Mouse (Mus musculus) monocyte, adult 59 days (primary cell): ENCODE results near the gene Smg9. TPM values are rescaled to one million over a fixed set of nuclear protein-coding genes. Genes with fewer than 3 reads are reported as not detected.

Experiments
- total RNA-seq, 2 experiments: library from RNA; stranded (reverse); gene quantifications; one replicate each; pipeline ENCODE4 v1.2.4; 2023

Gene Smg9
- 10 to 100 TPM; 55.8 to 62.5 TPM for total RNA-seq

GRCm38 (mm10) chr7:24399256-24400081 lies at the start of gene Smg9:
Gene Smg9, plus strand, starts transcription at chr7:24399619.

DNA sequence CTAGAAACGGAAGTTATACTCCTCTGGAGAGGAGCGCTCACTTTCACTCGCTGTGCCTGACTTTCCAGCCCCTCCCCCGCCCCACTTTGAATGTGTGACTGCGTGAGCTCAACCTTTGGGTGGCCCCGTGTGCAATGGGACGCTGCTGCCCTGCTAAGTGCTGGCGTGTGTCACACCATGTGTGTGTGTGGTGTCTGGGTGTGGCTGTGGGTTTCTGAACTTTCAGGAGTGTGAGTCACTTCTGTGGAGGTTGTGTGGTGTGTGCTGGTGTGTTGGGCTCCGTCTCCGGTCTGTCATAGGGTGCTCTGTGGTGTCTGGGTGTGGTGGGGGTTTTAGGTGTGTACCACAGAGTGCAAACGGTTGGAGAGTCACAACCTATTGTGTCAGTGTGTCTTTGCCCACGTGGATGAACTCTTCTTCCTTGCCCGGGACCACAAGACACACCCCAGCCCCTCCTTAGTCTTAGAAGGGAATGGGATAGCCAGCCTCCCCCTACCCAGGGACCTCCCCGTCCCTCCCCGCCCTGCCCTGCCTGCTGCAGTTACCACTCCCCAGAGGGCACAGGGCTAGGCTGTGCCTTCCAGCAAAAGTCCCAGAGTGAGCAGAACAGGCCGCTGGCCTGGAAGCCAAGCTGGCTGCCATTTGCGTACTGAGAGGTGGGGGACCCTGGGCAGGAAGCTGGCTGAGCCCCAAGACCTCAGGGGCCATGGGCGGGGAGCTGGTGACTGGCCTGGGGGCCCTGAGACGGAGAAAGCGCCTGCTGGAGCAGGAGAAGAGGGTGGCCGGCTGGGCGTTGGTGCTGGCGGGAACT lies 29.5 kb upstream of the Smg9 start, which contains the start of gene Kcnn4:
Gene Kcnn4 (plus strand): TSS at position 533 of the 811 bp plus-strand sequence.

DNA sequence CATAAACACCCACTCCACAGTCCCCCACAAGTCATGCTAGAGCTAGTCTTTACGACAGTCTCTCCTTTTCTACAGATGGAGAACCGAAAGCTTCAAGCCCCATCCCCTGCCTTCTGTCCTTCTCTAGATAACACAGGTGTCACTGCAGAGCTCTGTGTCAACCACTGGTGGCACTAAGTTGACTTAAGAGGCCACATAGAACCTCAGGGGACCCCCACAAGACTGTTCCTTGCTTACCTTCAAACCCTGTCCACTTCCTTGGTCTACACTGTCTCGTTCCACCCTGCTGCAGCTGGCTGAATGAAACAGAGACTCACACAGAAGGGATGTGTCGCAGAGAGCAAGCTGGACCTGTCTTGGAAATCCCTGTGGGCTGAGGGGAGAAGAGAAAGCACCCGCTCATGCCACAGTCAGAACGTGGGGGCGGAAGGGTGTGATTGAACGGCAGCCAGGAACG lies 52.5 kb downstream of the Smg9 start, which contains the start of gene Irgc1:
Gene Irgc1 (minus strand): TSS at position 443 of the 457 bp plus-strand sequence.

GRCm38 (mm10) chr7:24462388-24463319 lies 63.2 kb downstream of the Smg9 start, which contains the start of gene Plaur:
Gene Plaur, plus strand, starts transcription at chr7:24462484.

Other genes with a start within 250 kb of the Smg9 start
- not detected for gene Zfp114, start 224.6 kb upstream of the Smg9 start, total RNA-seq
- 1 to 10 TPM; 3.3 to 4.2 TPM for gene Zfp111, start 188.2 kb upstream of the Smg9 start, total RNA-seq
- 1 to 10 TPM; 2.3 to 2.6 TPM for gene Zfp109, start 162.1 kb upstream of the Smg9 start, total RNA-seq
- under 1 TPM; 0.46 to 0.50 TPM for gene Zfp108, start 144.8 kb upstream of the Smg9 start, total RNA-seq
- under 1 TPM; 0.13 to 0.91 TPM for gene Zfp93, start 129.2 kb upstream of the Smg9 start, total RNA-seq
- gene Zfp61, start 98.4 kb upstream of the Smg9 start, total RNA-seq = 1 to 10 TPM; 5.7 to 8.2 TPM
- 1 to 10 TPM; 1.8 to 2.2 TPM for gene Zfp94, start 83.0 kb upstream of the Smg9 start, total RNA-seq
- not detected for gene Tescl, start 65.7 kb upstream of the Smg9 start, total RNA-seq
- not detected for gene Lypd5, start 50.4 kb upstream of the Smg9 start, total RNA-seq
- gene Kcnn4, start 29.4 kb upstream of the Smg9 start, total RNA-seq = 10 to 100 TPM; 12.7 to 20.6 TPM
- gene Irgc1, start 52.7 kb downstream of the Smg9 start, total RNA-seq = 1 to 10 TPM; 3.3 to 8.2 TPM
- 100 to 1,000 TPM; 744 to 846 TPM for gene Plaur, start 62.9 kb downstream of the Smg9 start, total RNA-seq
- gene Cadm4, start 82.4 kb downstream of the Smg9 start, total RNA-seq = not detected
- under 1 TPM; 0.55 to 0.61 TPM for gene Zfp428, start 107.4 kb downstream of the Smg9 start, total RNA-seq
- gene AC161166.1, start 112.8 kb downstream of the Smg9 start, total RNA-seq = not detected
- gene Irgq, start 131.1 kb downstream of the Smg9 start, total RNA-seq = 1 to 10 TPM; 6.0 to 6.3 TPM
- not detected for gene Pinlyp, start 146.5 kb downstream of the Smg9 start, total RNA-seq
- 10 to 100 TPM; 35.1 to 39.1 TPM for gene Xrcc1, start 146.7 kb downstream of the Smg9 start, total RNA-seq
- 10 to 100 TPM; 34.1 to 40.4 TPM for gene Ethe1, start 187.9 kb downstream of the Smg9 start, total RNA-seq
- gene Zfp575, start 188.0 kb downstream of the Smg9 start, total RNA-seq = not detected
- 1 to 10 TPM; 7.5 to 7.8 TPM for gene Phldb3, start 211.1 kb downstream of the Smg9 start, total RNA-seq
- not detected for gene Lypd3, start 236.9 kb downstream of the Smg9 start, total RNA-seq